Mouse (Mus musculus) kidney, postnatal 14 days (tissue): ENCODE results near the gene Gm10320.
A peak's percentile ranks its signal among the peaks of the same experiment; 100 is the strongest.

Experiments used
- DNase-seq: peaks from one replicate; pipeline ENCODE4 v3.0.0; 2022; ENCODE audit warnings: mixed read lengths

Gm10320 gene

GRCm38 (mm10) chr13:98491909-98492308 lies at the start of gene Gm10320:
Gene Gm10320, minus strand, starts transcription at chr13:98492001.
- DNase-seq, result no peak

DNA sequence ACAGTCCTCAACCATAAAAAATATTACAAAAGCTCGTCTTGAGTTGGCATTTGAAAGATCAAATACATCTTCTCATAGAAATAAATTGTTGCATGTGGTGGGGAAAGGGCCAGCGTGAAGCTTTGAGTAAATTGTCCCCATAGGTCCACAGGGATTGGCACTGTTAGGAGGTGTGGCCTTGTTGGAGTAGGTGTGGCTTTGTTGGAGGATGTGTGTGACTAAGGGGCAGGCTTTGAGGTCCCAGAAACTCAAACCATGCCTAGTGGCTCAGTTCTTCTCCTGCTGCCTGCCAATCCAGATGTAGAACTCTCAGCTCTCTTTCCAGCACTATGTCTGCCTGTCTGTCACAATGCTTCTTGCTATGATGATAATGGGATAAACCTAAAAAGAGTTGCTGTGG lies 49.8 kb upstream of the Gm10320 start:
- DNase-seq, result no peak

DNA sequence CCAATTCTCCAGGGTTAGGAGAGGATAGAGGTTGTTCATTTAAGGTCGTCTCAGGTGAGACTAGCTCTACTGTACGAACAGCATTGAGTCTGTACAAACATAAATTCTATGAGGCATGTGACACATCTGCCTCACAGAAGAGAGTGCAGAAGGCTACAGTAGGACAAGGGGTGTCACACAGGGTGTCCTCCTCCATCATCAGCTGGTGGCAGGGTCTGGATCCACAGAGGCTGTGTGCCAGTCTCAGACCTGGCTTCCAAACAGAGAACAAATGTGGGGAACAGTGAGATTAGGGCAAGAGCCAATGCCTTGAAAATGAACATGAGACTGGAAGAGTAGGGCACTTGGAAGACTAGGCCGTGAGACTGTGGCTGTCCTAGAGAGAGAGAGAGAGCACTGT lies 48.4 kb upstream of the Gm10320 start:
- DNase-seq, result no peak

GRCm38 (mm10) chr13:98539311-98539710 lies 47.5 kb upstream of the Gm10320 start:
- peak; percentile 72 for DNase-seq

GRCm38 (mm10) chr13:98538587-98538986 lies 46.8 kb upstream of the Gm10320 start:
- no peak for DNase-seq

DNA sequence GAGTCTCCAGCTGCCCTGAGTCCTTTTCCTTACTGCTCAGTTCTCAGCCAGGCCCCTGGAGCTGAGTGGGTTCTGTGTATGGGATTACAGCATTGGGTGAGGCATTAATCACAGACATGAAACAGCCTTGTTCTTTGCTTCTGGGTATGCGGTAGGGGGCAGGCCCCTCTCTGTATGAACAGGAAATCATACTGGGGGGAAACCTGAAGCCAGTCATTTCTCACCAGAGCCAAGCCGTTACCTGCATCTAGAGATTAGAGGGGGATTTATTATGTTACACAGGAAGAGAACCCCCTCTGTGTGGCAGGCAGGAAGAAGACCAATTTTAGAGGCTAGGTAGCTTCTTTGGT lies 43.1 kb upstream of the Gm10320 start:
- DNase-seq, result no peak

DNA sequence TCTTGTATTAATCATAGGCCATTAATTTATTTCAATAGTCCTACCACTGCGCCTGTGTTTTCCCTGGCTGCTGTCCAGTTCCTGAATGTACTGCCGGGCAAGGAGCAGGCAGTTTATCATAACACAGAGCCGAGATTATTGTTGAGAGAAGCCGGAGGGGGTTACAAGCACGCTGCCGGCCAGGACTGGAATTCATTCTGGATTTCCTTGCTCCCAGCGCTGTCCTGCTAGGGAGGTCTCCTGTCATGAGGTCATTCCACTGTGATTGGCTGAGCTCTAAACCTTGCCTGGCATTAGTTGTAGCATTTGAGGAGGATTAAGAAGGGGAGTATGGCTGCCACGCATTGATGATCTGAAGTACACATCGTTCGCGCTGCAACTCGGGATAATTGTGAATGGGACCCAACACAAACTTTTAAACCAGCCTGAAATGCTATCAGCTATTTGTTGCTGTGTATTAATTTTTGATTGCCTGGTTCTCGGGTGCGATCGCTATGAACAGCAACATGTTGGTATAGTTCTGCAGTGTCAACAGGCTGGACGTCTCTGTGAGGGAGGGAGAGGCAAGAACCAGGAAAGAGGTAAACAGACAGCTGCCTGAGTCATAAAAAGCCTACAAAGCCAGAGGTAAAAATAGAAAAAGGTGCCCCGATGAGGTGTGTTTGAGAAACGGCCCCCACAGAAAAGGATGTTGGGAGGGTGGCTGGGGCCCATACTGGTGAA lies 42.5 kb upstream of the Gm10320 start:
- DNase-seq, result peak; percentile 90

DNA sequence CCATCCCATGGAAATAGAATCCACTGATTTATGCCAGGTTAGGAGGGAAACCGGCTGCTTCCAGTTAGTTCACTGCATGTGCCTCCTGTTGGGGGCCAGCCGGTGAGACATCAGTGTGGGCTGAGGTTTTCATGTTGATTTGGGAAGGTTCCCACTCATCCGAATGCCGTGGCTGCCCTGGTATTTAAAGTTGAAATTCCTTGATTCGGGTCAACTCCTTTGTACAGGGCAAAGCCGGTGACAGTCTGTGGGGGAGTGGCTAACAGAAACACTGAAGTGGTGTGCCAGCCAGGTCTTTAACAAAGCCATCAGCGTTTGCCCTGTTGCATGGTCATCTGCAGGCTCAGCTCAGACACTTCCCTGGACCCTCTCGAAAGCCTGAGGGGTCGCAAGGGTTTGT lies 41.6 kb upstream of the Gm10320 start:
- peak; percentile 71 for DNase-seq

DNA sequence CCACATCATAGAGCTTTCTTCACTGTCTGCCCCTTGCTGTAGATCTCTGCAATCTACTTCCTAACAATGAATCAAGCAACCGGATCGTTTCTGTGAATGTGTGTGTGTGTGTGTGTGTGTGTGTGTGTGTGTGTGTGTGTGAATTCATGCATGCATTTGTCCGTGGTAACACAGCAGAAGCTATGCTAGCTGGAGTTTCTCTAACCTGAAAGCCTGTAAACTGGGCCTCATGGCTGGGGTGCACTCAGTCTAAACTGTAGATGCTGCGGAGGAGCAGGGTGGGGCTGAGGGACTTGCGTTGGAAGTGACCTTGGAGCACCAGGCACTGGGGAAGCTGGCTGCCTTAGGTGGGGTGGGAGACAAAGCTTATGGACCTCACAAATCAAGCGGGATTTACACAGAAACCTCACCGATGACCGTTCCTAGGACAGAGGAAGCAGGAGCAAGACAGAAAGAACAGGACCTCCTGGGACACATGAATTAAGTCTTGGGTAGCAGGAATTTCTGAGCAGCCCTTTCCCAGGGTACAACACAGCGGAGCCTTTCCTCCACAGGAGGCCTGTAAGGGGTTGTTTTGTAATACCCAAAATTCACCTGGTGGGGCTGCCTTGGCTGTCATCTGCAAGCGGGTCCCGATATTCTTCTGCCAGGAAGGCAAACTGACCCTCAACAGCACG lies 41.0 kb upstream of the Gm10320 start:
- no peak for DNase-seq

DNA sequence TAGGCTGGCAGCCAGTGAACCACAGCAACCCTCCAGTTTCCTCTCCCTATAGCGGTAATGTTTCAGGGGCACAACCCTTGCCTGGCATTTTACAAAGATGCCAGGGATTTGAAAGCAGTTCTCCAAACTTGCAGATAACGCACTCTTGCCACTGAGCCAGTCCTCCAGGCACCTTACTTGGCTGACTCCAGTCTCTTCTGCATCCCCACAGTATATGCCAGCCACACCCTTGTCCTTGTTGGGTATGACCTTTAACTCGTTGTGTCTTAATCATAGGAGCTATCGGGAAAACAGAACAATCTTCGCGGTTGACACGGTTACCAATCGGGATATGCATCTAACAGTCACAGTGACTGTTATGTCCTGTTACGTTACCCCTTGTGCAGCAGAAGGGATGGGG lies 40.2 kb upstream of the Gm10320 start:
- no peak for DNase-seq

GRCm38 (mm10) chr13:98531306-98531705 lies 39.5 kb upstream of the Gm10320 start:
- DNase-seq, result no peak

- no peak for DNase-seq
Observed at GRCm38 (mm10) chr13:98523719-98524316, 32.0 kb upstream of the Gm10320 start.

- DNase-seq, result no peak
Observed at GRCm38 (mm10) chr13:98518341-98518740, 26.5 kb upstream of the Gm10320 start.

- no peak for DNase-seq
Observed at GRCm38 (mm10) chr13:98517666-98518065, 25.9 kb upstream of the Gm10320 start.

GRCm38 (mm10) chr13:98516985-98517384 lies 25.2 kb upstream of the Gm10320 start:
- DNase-seq, result no peak

DNA sequence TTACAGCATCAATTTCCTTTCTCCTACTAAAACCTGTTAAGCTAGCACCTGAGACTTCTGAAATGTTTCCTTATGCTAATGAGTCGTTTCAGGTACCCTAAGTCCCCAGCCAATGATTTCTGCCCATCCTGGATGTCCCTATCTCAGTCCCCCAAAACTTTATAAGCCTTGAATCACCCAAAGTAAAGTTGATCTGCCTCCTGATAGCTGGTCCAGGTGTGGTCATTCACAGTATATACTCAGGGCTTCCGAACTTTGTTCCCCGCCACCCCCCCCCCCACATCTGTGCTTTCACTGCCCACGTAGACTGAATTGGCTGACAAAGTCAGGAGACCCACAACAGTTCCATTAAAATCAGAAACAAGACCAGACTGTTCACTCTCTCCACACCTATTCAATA lies 20.3 kb upstream of the Gm10320 start:
- no peak for DNase-seq

- DNase-seq, result no peak
Observed at GRCm38 (mm10) chr13:98507656-98508055, 15.9 kb upstream of the Gm10320 start.

- DNase-seq, result no peak
Observed at GRCm38 (mm10) chr13:98506496-98506895, 14.7 kb upstream of the Gm10320 start.

DNA sequence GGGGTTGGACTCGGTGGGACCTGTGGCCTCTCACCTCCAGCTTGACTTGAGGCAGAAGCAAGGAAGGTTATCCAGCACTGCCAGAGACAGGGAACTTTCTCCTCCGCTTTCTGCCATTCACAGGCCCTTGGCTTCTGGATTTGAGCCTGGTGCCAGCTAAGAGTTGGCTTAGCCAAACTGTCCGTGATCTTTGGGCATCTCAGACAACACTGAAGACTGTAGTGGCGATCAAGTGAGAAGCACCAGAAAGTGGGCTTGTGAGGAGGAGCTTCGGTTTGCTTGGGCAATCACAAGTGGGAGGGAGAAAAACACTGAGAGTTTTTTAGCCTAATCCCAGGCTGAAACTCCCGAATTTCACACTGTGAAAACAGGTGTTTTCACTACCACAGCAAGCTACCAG lies 14.2 kb upstream of the Gm10320 start:
- DNase-seq, result no peak

GRCm38 (mm10) chr13:98505489-98505857 lies 13.7 kb upstream of the Gm10320 start:
- DNase-seq, result no peak

DNA sequence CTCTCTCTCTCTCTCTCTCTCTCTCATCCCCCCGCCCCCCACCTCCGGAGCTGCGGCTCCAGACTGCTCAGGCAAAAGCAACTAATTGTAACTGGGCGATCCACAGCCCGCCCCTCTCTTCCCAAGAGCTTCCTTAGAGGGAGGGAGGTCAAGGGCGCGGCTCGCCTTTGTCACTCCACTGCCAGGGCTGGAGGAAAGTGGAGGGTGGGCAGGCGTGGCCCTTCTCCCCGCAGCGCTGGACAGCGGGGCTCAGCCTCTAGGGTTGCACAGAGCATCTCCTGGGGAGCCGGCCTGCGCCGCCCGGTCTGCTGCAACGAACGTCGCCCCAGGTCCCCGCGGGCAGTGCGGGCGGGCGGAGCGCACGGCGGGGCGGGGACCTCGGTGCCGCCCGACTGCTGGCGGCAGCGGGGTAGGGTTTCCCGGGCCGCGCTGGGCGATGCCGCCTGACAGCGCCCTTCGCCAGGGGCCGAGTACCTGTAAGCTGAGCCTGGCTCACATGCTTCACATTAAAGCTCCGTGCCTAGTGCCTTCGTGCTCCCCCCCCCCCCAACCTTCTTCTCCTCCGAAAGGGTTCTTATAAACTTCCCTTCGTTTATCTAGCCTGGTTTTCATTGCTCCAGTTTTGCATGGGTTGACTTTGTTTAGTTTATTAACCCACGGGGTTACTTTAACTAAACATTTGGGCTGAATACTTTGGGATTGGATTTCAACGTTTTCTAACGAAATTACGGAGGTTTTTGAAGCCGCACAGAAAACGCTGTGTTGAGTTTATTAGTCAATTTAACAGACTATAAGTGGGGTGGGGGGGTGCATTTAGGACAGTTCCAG lies 13.1 kb upstream of the Gm10320 start:
- peak; percentile 22 for DNase-seq

GRCm38 (mm10) chr13:98504181-98504660 lies 12.4 kb upstream of the Gm10320 start:
- no peak for DNase-seq

DNA sequence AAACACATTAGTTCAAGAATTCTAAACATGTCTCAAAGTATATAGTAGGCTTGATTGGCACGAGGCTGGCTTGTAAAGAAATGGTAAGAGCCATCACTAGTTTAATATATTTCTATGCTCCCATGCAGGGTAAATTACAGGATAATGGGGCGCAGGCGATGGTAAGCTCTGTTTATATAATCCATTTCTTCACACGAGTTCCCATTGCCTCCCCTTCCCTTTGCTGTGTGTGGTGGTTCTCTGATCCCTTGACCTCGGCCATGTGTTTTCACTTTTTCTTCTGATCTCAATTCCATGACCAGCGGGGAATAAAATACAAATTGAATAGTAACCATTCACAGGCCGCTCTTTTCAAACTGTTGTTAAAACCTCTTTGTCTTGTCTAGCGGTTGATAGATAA lies 11.8 kb upstream of the Gm10320 start:
- DNase-seq, result no peak
